Mouse (Mus musculus) A20 (cell line): Measurements from ENCODE around the gene Tapt1.

Experiments used
- DNase-seq: peaks from one replicate; pipeline ENCODE4 v3.0.0-alpha.2; 2011; ENCODE audit warnings: low read depth, low spot score

Tapt1 gene

DNA sequence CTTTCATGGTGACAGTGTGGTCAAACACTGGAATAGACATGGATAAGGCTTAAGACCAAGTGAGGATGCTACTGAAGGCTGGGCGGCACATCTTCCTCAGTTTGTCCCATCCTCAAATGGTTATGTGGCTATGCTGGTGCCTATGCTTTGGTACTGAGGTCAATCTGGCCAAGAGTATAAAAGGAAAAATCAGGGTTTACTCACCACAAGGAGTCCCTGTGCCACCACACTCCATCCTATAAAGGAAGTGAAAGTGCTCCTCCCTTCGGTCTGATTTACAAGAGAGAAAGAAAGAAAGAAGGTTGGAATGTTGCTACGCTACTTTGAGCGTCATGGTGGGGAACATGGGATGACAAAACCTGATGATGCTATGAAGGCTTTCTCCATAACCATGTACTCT lies 27.3 kb downstream of the Tapt1 start:
- DNase-seq = no peak

DNA sequence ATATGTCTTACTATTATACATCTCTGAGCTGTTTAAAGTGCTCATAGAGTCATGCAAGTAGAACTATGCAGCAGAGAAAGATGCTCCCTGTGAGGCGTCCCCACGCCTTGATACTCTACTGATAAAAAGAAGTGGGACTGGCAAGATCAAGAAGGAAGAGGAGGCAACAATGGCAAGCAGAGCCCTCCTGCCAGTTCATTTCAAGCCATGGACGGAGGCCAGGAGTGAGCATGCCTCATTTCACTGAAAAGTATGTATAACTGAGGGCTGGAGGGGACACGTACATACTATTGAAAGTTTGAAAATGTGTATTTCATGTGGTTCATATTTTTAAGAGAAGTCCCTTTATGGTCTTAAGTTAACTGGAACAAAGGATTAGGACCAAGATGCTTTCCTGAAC lies 28.0 kb downstream of the Tapt1 start:
- no peak for DNase-seq

DNA sequence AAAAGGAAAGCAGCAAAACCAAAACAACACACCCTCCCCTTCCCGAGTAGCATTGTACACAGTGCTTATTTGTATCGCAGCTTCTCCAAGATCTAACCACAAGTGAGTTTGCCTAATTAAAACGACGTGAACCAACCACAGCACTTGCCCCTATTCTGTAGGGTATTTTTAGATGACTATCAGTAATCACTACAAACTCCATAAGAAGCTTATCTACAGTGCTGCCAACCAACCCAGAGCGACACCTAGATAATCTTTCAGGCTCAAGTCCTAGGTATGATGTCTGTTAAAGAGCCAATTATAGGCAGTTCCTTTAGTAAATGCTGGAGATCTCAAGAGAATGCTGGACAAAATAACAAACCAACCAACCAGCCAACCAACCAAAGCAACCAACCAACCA lies 28.6 kb downstream of the Tapt1 start:
- no peak for DNase-seq

DNA sequence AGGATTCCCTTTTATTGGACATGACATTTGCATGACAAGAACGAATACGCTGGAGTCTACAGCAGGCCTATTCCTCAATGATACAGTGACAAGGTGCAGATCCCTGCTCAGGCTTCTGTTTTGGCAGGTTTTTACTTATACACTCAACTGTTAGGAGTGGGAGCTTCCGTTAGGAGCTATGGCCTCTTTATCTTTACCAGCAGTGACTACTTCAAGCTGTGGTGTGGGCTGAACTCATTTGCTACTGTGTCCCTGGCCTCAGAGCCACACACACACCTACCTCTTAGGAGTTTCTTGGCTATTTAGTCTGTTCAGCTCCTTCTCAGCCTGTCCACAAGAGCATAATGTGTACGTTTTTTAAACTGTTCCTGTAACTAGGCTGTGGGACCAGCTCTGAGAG lies 30.3 kb downstream of the Tapt1 start:
- DNase-seq = no peak

DNA sequence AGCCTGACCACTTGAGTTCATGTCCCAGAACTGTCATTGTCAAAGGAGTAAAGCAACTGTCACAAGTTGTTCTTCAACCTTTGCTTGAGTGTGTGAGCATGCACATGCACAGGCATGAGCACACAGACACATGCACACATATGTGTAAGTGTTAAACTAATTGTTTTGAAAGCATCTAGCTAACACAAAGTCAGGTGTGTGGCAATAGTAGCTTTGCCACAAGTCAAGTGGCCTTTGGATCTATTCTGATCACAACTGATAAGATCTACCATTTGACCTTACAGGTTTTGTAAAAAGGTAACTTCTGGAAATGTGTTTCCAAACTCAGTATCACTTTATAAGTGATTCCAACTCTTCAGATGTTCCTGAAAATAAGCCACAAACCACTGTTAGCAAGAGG lies 39.1 kb downstream of the Tapt1 start:
- no peak for DNase-seq

DNA sequence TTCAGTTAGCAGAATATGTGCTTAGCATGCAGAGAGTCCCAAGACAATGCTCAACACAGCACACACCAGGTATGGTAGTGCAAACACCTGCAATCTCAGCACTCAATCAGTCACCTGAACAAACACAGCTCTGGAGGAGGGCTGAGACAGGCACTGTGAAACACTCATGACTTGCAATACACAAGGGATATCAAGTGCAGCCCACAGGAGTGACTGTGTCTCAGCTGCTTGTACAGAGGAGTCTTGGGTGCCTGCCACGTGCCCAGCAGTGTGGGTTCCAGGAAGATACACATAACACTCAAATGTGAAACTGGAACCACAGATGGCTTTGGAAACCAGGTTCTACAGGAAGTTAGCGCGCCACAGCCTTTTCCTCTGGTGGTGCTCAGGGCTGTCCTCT lies 44.8 kb downstream of the Tapt1 start:
- no peak for DNase-seq

DNA sequence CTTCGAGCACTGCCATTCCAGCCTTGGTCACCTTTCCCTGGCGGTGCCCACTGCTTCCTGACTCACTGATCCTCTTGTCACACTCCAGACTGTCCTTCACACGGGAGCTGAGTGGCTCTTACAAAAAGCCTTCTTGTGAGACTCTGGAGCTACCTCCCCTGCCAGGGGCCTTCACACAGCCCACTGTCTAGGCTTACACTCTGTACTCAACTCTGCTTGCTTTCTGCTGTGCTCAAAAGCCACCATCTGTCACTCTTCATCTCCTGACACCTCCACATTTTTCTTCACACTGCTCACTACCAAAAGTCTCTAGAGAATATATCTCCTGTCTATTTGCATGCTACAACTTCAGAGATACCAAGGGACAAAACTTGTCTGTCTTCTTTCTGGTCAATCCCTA lies 46.0 kb downstream of the Tapt1 start:
- DNase-seq = no peak

DNA sequence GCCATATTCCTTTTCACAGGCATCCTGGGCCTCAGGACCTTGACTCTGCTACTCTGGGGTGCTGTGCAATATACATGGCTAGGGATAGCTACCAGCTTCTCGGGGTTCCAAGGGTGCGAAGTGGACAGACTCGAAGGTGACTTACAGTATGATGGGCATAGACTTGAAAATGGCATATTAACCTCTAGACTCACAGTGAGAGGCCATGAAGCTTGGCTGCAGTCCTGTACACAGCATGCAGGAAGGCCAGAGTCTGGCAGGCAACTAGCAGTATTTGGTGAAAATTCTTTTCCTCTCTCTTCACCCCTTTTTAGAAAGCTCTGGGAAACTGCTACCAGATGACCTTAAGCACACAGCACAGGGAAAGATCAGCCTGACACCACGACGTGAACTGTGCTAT lies 52.4 kb downstream of the Tapt1 start:
- DNase-seq = no peak

DNA sequence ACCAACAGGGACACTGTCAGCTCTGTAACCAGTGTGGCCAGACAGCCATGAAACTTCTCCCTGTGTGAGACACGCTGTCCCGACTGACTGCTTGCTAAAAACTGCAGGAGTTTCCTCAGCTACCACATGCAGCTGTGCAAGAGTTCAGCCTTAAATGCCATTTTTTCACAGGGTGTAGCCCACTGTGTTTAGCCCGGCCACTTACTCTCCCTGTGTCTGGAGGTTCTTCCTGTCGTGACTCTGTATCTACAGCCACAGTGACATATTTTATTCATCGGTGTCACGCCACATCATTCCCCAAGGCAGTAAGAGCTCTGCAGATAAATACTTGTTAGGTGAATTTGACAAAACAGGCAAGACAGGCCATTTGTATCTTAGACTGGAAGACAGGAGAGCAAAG lies 59.6 kb downstream of the Tapt1 start:
- DNase-seq = no peak

DNA sequence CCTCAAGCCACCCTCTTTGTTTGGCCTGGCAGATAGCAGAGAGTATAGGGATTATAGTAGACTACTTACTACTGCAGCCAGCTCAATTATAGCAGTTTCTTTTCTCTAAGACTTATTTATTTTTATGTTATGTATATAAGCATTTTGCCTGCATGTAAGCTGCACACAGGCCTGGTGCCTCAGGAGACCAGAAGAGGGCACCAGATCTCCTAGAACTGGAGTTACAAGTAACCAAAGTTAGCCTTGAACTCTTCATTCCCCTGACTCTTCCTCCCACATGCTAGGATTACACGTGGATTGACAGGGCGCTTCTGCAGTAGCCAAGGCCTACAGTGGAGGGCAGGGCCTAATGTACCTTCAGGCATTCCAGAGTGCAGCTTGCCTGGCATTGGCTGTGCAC lies 60.6 kb downstream of the Tapt1 start:
- peak; percentile 59 for DNase-seq

DNA sequence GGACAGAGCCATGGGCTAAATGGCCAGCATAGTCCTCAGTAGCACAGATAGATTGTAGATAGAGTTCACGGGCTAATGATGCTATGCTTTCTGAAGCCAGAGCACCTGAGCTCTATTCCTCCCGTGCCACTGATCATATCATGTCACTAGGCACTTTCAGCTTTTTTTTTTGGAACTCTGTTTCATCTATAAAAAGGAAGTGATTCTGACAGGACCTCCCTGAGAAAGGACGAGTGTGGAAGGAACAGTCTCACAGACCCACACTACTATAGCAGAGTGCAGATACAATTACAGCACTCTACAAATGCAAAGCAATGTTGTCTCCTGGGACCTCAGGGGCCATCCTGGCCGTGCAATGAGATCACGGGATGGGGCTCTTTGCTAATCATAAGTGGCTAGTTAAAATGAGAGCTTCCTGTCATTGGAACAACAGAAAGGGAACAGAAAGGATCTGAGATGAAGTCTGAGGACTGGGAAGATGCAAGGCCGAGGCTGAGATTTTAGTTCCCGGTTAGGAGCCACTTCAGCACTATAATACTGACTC lies 62.1 kb downstream of the Tapt1 start:
- no peak for DNase-seq

DNA sequence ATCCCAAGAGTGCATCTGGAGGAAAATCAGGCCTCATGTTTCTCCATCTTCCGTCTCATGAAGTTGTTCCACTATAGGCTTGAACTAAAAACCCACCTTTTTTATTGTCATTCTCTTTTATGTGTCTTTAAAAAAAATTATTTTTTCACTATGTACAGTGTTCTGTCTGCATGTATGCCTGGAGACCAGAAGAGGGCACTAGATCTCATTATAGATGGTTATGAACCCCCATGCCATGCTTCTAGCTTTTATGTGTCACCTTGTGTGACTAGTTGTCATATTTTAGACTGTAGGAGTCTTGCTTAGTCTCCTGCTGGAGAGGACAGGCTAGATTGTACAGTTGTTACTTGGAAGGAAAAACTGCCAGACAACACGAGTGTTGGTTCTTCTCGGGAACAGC lies 63.1 kb downstream of the Tapt1 start:
- DNase-seq = peak; percentile 19

DNA sequence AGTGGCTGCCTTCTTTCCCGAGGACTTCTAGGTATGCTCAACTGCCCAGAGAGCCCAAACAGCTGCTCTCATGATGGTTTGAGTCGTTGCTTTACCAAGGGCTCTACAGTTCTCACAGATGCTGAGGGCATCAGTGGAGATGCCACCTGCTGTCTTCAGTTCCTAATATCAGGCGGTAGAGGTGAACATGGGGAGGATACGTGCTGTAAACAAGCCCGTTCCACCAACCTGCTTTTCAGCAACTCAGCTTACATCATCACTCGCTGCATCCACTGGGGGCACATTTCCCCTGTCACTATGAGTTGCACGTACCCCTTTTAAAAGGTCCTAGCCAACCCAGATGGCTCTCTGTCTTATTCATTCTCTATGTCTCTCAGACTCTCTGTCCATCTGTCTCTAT lies 63.6 kb downstream of the Tapt1 start:
- peak; percentile 44 for DNase-seq

DNA sequence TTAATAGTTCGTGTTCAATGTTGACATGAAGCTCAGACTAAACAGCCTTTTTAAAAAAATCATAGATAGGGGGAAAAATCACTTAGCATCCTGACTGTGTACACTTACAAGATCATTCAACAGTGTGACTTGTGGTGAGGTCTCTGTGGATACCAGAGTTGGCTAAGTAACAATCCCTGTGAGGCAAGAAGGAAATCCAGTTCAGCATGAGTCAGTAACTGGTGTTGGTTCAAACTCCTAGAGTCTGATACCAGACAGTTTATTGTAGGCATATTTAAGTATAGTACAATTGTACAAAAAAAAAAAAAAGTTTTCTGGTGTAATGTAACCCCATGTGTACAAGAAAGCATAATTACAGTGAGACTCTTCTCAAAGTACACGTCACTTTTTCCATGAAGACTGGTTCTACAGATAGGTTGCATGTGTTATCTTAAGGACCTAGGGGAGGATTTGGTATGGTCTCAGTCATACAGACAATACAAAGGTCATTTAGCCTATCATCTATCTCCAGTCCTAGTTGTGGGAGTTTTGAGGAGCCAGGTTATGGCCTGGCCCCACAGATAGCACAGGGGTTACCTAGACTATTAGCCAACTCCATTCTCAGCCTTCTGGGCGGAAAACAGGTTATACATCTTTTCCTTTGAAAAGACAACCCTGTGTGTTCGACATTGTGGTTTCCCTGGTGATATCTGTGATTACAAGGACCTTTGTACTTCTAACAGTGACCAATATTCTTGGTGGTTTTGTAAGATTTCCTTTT lies 66.6 kb downstream of the Tapt1 start:
- no peak for DNase-seq

DNA sequence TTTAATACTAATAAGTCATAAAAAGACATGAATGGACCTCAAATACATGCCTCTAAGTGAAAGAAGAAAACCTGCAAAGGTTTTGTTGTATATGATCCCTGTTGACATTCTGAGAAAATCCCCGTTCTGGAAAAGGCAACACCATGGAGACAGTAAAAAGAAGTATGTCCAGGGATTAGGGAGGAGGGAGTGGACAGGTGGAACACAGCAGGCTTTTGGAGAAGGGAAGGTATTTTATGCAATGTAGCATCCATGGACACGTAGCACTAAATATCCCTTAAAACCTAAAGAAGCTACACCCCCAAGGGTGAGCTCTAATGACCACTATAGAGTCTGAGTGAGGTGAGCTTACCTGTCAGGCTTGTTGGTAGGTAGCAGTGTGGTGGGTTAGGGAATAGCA lies 67.2 kb downstream of the Tapt1 start:
- no peak for DNase-seq

DNA sequence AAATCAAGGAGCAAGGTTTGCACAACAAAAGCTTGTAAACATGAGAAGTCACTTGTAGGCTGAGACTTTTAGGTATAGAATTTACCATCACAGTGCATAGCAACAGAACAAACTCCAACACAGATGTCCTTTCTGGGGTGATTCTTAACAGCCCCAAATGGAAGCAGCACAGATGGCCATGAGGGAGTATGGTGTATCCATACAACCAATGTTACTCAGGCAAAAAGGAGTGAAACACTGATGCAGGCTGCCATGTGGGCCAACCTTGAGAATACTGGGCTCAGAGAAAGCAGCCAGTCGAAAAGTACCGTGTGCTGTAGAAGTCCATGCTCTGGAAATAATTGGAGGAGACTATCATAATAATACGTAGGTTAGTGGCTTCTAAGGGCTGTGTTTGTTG lies 68.0 kb downstream of the Tapt1 start:
- no peak for DNase-seq

DNA sequence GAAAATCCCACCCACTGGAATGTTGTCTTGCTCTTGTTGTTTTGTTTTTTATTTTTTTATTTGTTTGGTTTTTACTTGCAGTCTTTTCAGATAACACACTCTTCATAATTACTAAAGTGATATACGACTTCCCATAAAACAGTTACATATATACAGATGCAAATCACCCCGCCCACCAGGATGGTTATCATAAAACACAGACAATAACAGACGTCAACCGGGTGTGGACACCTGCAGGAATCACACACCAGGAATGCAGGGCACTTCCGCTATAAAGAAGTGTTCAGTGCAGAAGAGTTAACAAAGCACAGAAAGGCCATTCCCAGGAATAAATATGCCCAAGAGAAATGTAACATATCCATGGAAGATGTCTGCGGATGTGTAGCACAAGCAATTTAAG lies 68.7 kb downstream of the Tapt1 start:
- no peak for DNase-seq

DNA sequence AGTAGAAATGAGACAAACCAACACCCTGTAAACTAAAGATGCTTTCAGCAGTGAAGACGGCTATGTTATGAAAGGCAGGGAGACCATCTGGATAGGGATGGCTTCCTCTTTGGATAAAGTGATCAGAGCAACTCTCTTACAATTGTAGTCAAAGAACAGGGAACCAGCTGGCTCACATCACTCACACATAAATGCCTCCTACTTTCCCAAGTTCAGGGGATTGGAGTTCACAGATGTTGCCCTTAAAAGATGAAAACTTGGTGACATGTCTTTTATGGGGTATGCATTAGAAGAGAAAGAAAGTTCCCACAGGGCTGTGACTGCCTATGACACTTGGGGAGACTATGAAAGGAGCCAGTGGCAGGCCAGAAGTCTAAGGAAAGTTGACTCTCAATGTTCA lies 73.4 kb downstream of the Tapt1 start:
- DNase-seq = no peak

DNA sequence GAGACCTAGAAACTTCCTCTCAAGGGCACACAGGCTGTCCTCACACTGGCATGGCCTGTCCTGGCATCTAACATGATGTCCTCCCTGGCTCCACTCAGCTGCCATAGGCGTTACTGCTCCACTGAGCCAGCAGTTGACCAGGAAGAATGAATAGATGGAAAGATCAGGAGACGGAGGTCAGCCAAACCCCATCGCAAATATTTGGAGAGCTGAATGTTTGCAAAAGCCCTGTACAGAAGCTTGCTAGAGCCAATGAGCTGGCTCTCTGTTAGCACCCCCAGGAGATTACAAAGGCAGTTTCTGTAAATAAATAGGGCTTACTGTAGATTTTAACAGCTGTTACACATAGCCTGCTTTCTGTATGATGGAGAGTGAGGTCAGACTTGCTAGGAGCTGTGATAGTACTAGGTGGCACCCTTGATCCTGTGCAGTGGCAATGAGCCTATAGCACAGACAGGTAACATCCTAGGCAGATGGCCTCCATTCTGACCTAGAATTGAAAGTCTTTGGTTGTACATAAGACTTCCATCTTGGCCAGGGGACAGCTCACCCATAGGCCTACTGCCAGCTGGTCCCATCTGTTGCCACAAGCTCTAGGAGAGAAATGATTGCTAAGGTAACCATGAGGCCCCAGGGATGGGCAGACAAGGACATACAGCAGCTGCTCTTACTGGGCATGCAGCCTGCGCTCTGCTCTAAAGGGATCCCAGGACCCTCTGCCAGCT lies 74.9 kb downstream of the Tapt1 start:
- no peak for DNase-seq

DNA sequence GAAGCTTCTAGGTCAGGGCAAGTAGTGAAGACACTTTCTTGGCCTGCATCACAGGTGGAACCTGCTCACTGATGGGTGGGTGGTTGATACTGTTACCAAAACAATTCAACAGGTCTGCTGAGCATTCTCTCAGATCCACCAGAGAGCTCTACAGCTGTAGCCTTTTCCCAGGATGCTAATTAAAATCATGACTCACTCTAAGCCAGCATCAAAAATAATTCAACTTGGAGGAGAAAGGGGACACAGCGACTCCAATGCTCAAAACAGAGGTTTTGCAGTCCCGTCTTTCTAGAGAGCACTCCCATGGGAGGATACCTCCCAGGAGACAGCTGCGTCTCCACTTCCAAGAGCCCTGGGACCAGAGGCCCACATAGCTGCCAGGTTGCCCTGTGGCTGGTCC lies 78.7 kb downstream of the Tapt1 start:
- no peak for DNase-seq

DNA sequence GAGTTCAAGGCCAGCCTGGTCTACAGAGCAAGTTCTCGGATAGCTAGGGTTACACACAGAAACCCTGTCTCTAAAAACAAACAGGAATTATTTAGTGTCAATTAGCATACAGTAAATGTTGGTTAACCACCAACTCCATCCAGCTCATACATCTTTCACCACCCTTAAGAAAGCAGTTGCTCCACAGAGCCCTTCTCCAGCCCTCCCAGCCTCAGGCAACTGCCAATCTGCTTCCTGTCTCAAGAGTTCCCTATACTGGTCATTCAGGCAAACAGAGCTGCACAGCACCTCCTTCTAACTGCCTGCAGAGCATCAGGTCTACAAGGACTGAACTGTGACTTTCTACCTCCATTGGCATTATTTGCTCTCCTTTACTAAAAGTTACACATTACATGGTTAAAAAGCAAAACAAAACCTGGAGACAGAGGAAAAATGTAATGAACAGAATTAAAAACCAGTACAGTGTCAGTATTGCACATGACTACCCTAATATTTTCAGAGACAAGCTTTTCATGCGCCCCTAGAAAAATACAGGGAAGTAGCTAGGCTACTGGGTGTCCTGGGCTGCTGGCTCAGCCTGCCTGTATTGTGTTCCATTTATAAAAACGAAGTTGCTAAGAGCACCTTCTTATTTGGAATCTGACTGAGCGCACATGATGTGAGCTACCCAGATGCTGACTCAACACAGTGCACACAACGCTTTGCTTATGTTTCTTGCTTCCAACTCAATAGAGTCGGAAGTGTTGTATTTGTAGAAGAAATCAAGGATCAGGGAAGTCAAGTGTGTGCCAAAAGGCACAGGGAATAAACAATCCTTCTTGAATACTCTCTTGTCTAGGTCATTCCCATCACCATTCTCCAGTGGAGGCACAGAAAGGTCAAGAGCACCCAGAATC lies 79.7 kb downstream of the Tapt1 start:
- no peak for DNase-seq
